Mouse (Mus musculus) liver, embryonic 14.5 days (tissue): ENCODE data around the gene Gtdc1. TPM values are rescaled to one million over a fixed set of nuclear protein-coding genes. Genes with fewer than 3 reads are reported as not detected.

Experiments used
- ATAC-seq: fragments of 200-750 bp; cut with Nextera tagmentation; 2 replicates; pipeline ENCODE4 v1.8.0; 2017; ENCODE audit warnings: moderate number of reproducible peaks, mild to moderate bottlenecking, moderate library complexity; ENCODE audit not compliant: insufficient read depth
- DNase-seq, 3 experiments: peaks; one replicate each; pipeline ENCODE4 v3.0.0-alpha.2; 2012 to 2013; ENCODE audit warnings: low read depth in 3 of 3, low spot score in 3 of 3
- H3K27ac ChIP-seq: fragments of 300-500 bp; sonication (generic); 2 replicates; pipeline ENCODE4 v1.5.1; 2014; ENCODE audit warnings: moderate library complexity, mild to moderate bottlenecking, control low read depth, inconsistent platforms
- H3K27me3 ChIP-seq: fragments of 300-500 bp; sonication (generic); 2 replicates; pipeline ENCODE4 v1.6.1; 2014; ENCODE audit warnings: mild to moderate bottlenecking, low read length, moderate library complexity; ENCODE audit not compliant: control insufficient read depth, insufficient read depth
- H3K36me3 ChIP-seq: fragments of 300-500 bp; sonication (generic); replicated peaks from 2 replicates; pipeline ENCODE4 v1.6.1; 2014; ENCODE audit warnings: low read depth; ENCODE audit not compliant: control insufficient read depth, insufficient read depth
- H3K4me1 ChIP-seq, 2 experiments: fragments of 200-500 bp in 1 of 2; fragments of 300-500 bp in 1 of 2; sonication (generic) in 1 of 2; replicated peaks; 2 replicates each; pipeline ENCODE4 v1.6.1; 2012 to 2014; ENCODE audit warnings: antibody characterized with exemption in 1 of 2, inconsistent platforms in 1 of 2, low read length in 1 of 2; ENCODE audit not compliant: control insufficient read depth in 2 of 2, insufficient read depth in 2 of 2
- H3K4me2 ChIP-seq: fragments of 300-500 bp; sonication (generic); 2 replicates; pipeline ENCODE4 v1.6.1; 2014; ENCODE audit warnings: low read depth, mild to moderate bottlenecking, control low read depth, moderate library complexity
- H3K4me3 ChIP-seq, 2 experiments: fragments of 200-500 bp in 1 of 2; fragments of 300-500 bp in 1 of 2; sonication (generic) in 1 of 2; 2 replicates each; pipeline ENCODE4 v1.5.1; 2012 to 2014; ENCODE audit warnings: low read depth in 2 of 2, low read length in 2 of 2, mild to moderate bottlenecking in 2 of 2, control low read depth in 1 of 2, inconsistent platforms in 1 of 2, moderate library complexity in 1 of 2; ENCODE audit not compliant: insufficient read depth in 1 of 2
- H3K9ac ChIP-seq: fragments of 300-500 bp; sonication (generic); replicated peaks from 2 replicates; pipeline ENCODE4 v1.6.1; 2014; ENCODE audit warnings: mild to moderate bottlenecking, control low read depth, moderate library complexity
- H3K9me3 ChIP-seq: fragments of 300-500 bp; sonication (generic); 2 replicates; pipeline ENCODE4 v1.6.1; 2016; ENCODE audit warnings: low read length, mixed read lengths; ENCODE audit not compliant: control insufficient read depth
- CTCF ChIP-seq: IDR thresholded peaks from 2 replicates; pipeline ENCODE4 v1.5.1; 2016; ENCODE audit warnings: antibody characterized with exemption, low read depth, control low read depth
- EP300 ChIP-seq: IDR thresholded peaks from 2 replicates; pipeline ENCODE4 v1.6.1; 2016; ENCODE audit warnings: antibody characterized with exemption, low read depth
- WGBS: fragments of 180-500 bp; shearing (Covaris S2); extraction: QIAGEN DNeasy Blood & Tissue Kit; methylation state at CpG from one replicate; pipeline ENCODE4 v1.1.7; 2014; ENCODE audit not compliant: insufficient replicate concordance; 5-methylcytosine and 5-hydroxymethylcytosine counted together
- polyA plus RNA-seq, 2 experiments: library from polyadenylated mRNA; depleted of rRNA in 1 of 2; stranded (reverse) in 1 of 2; unstranded in 1 of 2; fragments of >200 nt; fragmentation: Nextera tagmentation in 1 of 2; extraction: Ambion mirVana in 1 of 2; gene quantifications; 2 replicates each; pipeline versions ENCODE4 v1.2.1 to v1.2.3; 2012 to 2014

Gene Gtdc1
- polyA plus RNA-seq, 2 experiments: 3.6 to 5.8 TPM

DNA sequence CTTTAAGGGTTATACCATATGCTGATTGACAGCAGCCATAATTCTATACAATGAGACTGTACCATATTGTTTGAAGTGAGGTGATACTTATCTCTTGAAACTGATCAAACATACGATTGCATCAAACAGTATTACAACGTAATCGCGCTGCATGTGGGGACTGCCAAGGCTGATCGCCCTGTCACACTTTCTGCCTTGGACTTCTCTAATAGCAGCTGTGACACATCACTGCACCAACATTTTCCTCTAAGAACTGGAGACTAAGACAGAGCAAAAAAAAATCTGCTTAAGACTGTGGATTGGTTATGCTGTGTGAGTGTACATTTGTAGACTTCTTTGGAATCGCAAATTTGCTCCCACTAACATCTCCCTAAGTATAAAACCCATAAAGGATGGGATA lies 385.7 kb downstream of the Gtdc1 start:
- H3K27me3 ChIP-seq: no peaks in the 10 kb centered on the region
- no peak overlapping the region for H3K4me2 ChIP-seq
- no peak overlapping the region for H3K27ac ChIP-seq
- H3K36me3 ChIP-seq: no peaks in the 10 kb centered on the region
- no peaks in the 10 kb centered on the region for H3K9me3 ChIP-seq
- no peak overlapping the region for H3K9ac ChIP-seq
- ATAC-seq: no peak
- no peak for DNase-seq
- 90% methylated on average over 6 of the region's 6 CpGs for WGBS
- TF ChIP-seq CTCF (no peak), EP300 (no peak)
- no peaks in the 10 kb centered on the region for H3K4me1 ChIP-seq
- no peak overlapping the region for H3K4me3 ChIP-seq

DNA sequence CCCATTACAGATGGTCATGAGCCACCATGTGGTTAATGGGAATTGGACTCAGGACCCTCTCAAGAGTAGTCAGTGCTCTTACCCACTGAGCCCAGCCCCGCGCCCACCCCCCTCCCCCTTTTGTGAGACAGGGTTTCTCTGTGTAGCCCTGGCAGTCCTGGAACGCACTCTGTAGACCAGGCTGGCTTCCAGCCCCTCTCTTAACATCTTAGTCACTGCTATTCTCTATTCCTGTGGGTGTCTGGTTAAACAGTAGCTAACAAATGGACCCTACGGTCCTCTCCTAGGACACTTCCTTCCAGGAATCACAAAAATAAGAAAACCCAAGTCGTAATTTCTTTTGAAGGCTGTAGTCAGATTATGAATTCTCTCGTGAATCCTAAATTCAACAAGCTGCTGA lies 386.6 kb downstream of the Gtdc1 start:
- Histone ChIP-seq H3K4me2 (no peak overlapping the region), H3K4me3 (no peak overlapping the region), H3K36me3 (no peaks in the 10 kb centered on the region), H3K27me3 (no peaks in the 10 kb centered on the region), H3K9ac (no peak overlapping the region), H3K27ac (no peak overlapping the region), H3K9me3 (no peaks in the 10 kb centered on the region), H3K4me1 (no peaks in the 10 kb centered on the region)
- no peak for DNase-seq
- WGBS: 70% methylated on average over 6 of the region's 6 CpGs
- TF ChIP-seq CTCF (no peak), EP300 (no peak)
- no peak for ATAC-seq

DNA sequence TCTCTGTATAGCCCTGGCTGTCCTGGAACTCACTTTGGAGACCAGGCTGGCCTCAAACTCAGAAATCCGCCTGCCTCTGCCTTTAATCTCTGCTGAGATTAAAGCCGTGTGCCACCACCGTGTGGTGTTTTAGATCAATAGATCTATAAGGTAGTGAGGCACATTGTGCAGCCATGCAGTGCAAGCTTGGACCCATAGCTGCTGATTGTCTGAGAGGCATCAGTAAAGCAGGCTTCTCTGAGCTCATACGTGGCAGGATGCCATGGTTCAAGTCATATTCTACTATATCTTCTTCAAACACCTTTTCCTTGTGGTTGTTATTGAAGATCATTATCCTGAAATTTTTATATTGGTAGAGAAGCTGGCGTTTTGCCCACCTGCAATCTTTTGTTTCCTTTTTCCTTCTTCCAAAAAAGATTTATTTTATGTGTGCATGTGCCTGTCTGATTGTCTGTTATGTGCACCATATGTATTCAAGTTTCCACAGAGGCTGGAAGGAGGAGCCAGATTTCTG lies 388.3 kb downstream of the Gtdc1 start:
- no peak for DNase-seq
- H3K27me3 ChIP-seq: no peaks in the 10 kb centered on the region
- WGBS: 43% methylated on average over 5 of the region's 5 CpGs
- ATAC-seq: no peak
- no peak overlapping the region for H3K4me3 ChIP-seq
- no peaks in the 10 kb centered on the region for H3K36me3 ChIP-seq
- no peak overlapping the region for H3K27ac ChIP-seq
- no peak overlapping the region for H3K9ac ChIP-seq
- no peaks in the 10 kb centered on the region for H3K4me1 ChIP-seq
- no peak overlapping the region for H3K4me2 ChIP-seq
- no peaks in the 10 kb centered on the region for H3K9me3 ChIP-seq
- TF ChIP-seq EP300: no peak
- TF ChIP-seq CTCF: no peak

DNA sequence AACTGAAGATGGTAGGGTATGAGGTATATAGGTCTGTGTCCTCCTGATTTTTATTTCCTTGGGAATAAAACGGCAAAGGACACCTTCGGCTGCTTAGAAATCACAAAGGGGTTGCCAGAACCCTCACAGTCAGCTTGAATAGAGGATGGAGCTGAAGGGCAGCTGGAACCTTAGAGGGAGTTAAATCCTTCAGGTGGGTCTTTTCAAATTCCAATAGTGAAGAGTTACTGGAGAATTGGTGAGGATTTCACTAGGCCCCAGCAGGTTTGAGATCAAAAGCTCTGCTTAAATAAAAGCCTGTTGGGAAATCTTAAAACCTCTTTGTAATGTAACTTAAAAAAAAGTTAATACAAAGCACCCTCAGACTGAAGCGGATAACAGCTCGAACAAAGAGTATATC lies 389.3 kb downstream of the Gtdc1 start:
- H3K36me3 ChIP-seq: no peaks in the 10 kb centered on the region
- ATAC-seq (no peak), DNase-seq (no peak)
- no peaks in the 10 kb centered on the region for H3K9me3 ChIP-seq
- no peaks in the 10 kb centered on the region for H3K27me3 ChIP-seq
- H3K27ac ChIP-seq: no peak overlapping the region
- TF ChIP-seq CTCF: no peak
- no peak for TF ChIP-seq EP300
- no peaks in the 10 kb centered on the region for H3K4me1 ChIP-seq
- 69% methylated on average over 4 of the region's 4 CpGs for WGBS
- no peak overlapping the region for H3K4me2 ChIP-seq
- no peak overlapping the region for H3K4me3 ChIP-seq
- no peak overlapping the region for H3K9ac ChIP-seq

DNA sequence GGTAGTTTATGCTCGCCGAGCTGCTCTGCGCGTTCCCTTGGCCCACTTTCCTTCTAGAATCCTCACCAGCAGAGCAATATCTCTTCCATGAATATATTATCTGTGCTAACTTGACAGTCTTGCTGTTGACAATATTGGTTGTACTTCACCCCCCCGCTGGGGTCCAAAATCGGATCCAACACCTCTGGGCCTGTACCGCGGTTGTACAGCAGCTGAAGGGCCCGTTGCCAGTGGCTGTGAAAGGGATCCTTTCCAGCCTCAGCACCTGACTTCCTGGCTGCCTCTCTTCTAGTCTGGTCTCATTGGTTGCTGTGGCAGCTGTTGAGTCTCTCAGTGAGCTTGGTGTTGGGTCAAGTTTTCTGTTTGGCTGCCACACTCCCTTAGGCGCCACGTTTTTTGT lies 391.7 kb downstream of the Gtdc1 start:
- no peak overlapping the region for H3K27ac ChIP-seq
- no peak for TF ChIP-seq EP300
- no peaks in the 10 kb centered on the region for H3K9me3 ChIP-seq
- ATAC-seq: no peak
- no peak overlapping the region for H3K9ac ChIP-seq
- H3K27me3 ChIP-seq: no peaks in the 10 kb centered on the region
- no peak overlapping the region for H3K4me2 ChIP-seq
- WGBS: 75% methylated on average over 11 of the region's 11 CpGs
- no peaks in the 10 kb centered on the region for H3K36me3 ChIP-seq
- no peak overlapping the region for H3K4me3 ChIP-seq
- no peaks in the 10 kb centered on the region for H3K4me1 ChIP-seq
- no peak for DNase-seq
